Mouse (Mus musculus): ENCODE measurements around the gene B3gnt2. TPM values are rescaled to one million over a fixed set of nuclear protein-coding genes. Genes with fewer than 3 reads are reported as not detected.
A peak's percentile ranks its signal among the peaks of the same experiment; 100 is the strongest.

Gene B3gnt2
- polyA plus RNA-seq, 1 experiment from 2014 or later = 7.9 TPM

DNA sequence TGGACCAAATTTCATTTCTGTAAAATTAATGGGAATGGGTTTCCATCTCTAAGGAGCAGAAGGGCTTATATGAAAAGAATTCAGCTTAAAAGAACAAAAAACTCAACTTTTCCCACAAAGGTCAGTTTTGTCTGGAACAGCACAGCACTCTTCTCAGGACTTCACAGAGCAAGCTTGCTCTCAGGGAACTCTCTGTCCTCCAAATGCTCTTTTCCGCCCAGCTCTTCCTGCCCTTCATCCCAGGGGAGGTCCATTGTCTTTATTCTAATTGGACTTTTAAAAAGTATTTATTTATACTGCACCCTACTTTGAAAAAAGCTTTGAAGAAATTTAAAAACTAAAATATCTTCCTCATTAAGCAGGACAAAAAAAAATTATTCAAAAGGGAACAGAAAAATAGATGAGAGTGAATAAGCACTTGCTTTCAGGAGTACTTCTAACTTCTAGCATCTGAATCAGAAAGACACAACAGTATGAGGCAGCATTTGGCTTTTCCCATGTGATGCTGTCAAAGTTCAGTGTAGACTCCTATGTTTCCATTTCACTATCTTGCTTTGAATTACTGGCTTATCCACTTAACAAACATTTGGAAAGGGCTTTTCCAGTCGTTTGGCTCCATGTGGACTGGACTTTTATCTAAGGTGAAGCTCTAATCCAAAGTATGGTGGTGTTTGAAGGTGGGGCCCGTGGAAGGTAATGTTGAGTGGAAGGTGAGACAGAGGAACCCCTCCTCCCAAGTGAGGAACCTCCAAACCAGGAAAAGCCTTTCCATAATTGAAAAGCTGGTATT lies 19.8 kb upstream of the B3gnt2 start:
- Histone ChIP-seq H3K4me3 (ENCODE audit: control insufficient read depth in 1 of 2, insufficient read depth in 1 of 2, low read depth in 1 of 2, low read length in 2 of 2) (no peak overlapping the region), H3K9me3 (ENCODE audit: control insufficient read depth, low read length) (no peaks in the 10 kb centered on the region), H3K36me3 (ENCODE audit: control insufficient read depth, insufficient read depth, low read length) (no peaks in the 10 kb centered on the region), H3K27ac (replicated peaks in 1 of 2; ENCODE audit: control insufficient read depth in 1 of 2, insufficient read depth in 1 of 2, low read depth in 2 of 2, low read length in 2 of 2) (no peak overlapping the region), H3K4me2 (ENCODE audit: low read length) (no peak overlapping the region), H3K4me1 (ENCODE audit: control insufficient read depth in 2 of 2, insufficient read depth in 2 of 2, low read length in 2 of 2) (no peaks in the 10 kb centered on the region), H3K27me3 (ENCODE audit: control insufficient read depth, insufficient read depth, low read length) (no peaks in the 10 kb centered on the region), H3K9ac (ENCODE audit: low read length) (no peak overlapping the region)
- WGBS = 52% methylated on average over 3 of the region's 3 CpGs
- no peak for ATAC-seq (ENCODE audit: insufficient number of reproducible peaks, insufficient read depth, low FRiP score, low read depth)

DNA sequence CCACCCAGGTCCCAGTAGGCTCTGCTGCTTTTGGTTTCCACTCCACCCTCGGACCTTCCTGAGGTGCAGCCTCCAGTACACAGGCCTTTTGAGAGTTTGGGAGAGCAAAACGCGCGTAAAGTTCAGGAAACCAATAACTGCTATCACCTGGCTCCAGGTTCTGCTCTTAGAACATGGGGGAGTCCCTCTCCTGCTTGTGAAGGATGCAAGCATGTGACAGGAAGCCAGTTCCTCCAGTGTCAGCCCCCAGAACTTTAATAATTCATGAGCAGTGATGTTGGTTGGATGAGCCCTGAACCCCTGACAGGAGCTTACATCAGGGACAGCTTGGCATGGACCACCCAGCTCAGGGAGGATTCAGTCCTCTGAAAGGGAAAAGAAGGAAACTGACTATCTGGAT lies 18.9 kb upstream of the B3gnt2 start:
- no peak overlapping the region for H3K9ac ChIP-seq (ENCODE audit: low read length)
- H3K4me2 ChIP-seq (ENCODE audit: low read length) = no peak overlapping the region
- no peak for ATAC-seq (ENCODE audit: insufficient number of reproducible peaks, insufficient read depth, low FRiP score, low read depth)
- H3K4me3 ChIP-seq (ENCODE audit: control insufficient read depth in 1 of 2, insufficient read depth in 1 of 2, low read depth in 1 of 2, low read length in 2 of 2) = no peak overlapping the region
- H3K9me3 ChIP-seq (ENCODE audit: control insufficient read depth, low read length) = no peaks in the 10 kb centered on the region
- no peak overlapping the region for H3K27ac ChIP-seq (replicated peaks in 1 of 2; ENCODE audit: control insufficient read depth in 1 of 2, insufficient read depth in 1 of 2, low read depth in 2 of 2, low read length in 2 of 2)
- no peaks in the 10 kb centered on the region for H3K36me3 ChIP-seq (ENCODE audit: control insufficient read depth, insufficient read depth, low read length)
- H3K27me3 ChIP-seq (ENCODE audit: control insufficient read depth, insufficient read depth, low read length) = no peaks in the 10 kb centered on the region
- WGBS = 80% methylated on average over 4 of the region's 4 CpGs
- H3K4me1 ChIP-seq (ENCODE audit: control insufficient read depth in 2 of 2, insufficient read depth in 2 of 2, low read length in 2 of 2) = no peaks in the 10 kb centered on the region

DNA sequence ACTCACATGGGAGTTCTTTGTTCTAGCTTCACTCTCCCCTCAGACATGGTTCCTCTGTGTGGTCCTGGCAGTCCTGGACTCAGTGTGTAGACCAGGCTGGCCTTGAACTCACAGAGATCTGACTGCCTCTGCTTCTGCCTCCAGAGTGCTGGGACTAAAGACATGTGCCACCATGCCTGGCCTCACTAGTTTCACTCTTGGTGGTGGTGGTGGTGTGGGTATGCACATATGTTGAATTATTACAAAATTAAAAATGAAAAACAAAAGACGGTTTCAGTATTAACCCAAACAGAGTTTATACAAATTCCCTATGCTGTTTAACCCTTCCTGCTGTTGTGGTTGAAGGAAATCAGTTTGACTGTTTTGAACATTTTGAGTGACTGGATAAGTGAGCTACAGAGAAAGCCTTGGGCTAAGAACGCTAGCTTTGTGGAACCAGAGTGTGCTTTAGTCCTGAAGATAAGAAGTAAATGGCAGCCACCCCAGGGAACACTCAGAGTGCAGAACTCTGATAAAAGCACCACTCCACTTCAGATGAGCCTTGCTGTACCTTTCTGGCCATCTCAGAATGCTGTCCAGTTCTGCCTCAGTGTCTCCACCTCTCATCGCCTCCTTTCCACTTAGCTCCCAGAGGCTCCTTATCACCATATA lies 16.0 kb upstream of the B3gnt2 start:
- WGBS = 56% methylated on average over 3 of the region's 3 CpGs
- ATAC-seq (ENCODE audit: insufficient number of reproducible peaks, insufficient read depth, low FRiP score, low read depth) = no peak
- Histone ChIP-seq H3K4me3 (ENCODE audit: control insufficient read depth in 1 of 2, insufficient read depth in 1 of 2, low read depth in 1 of 2, low read length in 2 of 2) (no peak overlapping the region), H3K36me3 (ENCODE audit: control insufficient read depth, insufficient read depth, low read length) (no peaks in the 10 kb centered on the region), H3K4me1 (ENCODE audit: control insufficient read depth in 2 of 2, insufficient read depth in 2 of 2, low read length in 2 of 2) (peaks cover 0 to 4% of the 10 kb centered on the region in 2 experiments; a peak in 2 of 4 replicates), H3K9me3 (ENCODE audit: control insufficient read depth, low read length) (no peaks in the 10 kb centered on the region), H3K27ac (replicated peaks in 1 of 2; ENCODE audit: control insufficient read depth in 1 of 2, insufficient read depth in 1 of 2, low read depth in 2 of 2, low read length in 2 of 2) (no peak overlapping the region), H3K4me2 (ENCODE audit: low read length) (no peak overlapping the region), H3K27me3 (ENCODE audit: control insufficient read depth, insufficient read depth, low read length) (no peaks in the 10 kb centered on the region), H3K9ac (ENCODE audit: low read length) (no peak overlapping the region)

DNA sequence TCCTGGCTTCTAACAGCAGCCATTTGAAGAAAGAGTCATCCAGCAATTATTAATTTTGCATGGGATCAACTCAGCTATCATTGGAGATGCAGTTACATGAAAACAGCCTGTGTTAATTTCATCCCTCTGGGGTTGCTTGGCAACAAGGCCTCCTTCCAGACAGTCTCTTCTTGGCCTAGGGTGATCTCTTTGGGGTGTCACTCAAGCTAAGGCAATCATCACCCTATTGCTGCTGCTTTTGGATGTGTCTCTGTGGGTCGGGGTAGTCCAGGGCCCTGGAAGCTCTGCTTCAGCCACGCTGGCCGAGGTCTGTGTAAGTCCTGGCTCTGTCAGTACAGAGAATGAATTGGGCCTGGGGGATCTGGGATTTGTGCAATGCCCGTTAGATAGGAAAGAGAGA lies 14.5 kb upstream of the B3gnt2 start:
- Histone ChIP-seq H3K4me2 (ENCODE audit: low read length) (no peak overlapping the region), H3K27ac (replicated peaks in 1 of 2; ENCODE audit: control insufficient read depth in 1 of 2, insufficient read depth in 1 of 2, low read depth in 2 of 2, low read length in 2 of 2) (no peak overlapping the region), H3K27me3 (ENCODE audit: control insufficient read depth, insufficient read depth, low read length) (no peaks in the 10 kb centered on the region), H3K4me3 (ENCODE audit: control insufficient read depth in 1 of 2, insufficient read depth in 1 of 2, low read depth in 1 of 2, low read length in 2 of 2) (no peak overlapping the region), H3K36me3 (ENCODE audit: control insufficient read depth, insufficient read depth, low read length) (no peaks in the 10 kb centered on the region), H3K9ac (ENCODE audit: low read length) (no peak overlapping the region), H3K4me1 (ENCODE audit: control insufficient read depth in 2 of 2, insufficient read depth in 2 of 2, low read length in 2 of 2) (peaks cover 0 to 4% of the 10 kb centered on the region in 2 experiments; a peak in 2 of 4 replicates), H3K9me3 (ENCODE audit: control insufficient read depth, low read length) (no peaks in the 10 kb centered on the region)
- ATAC-seq (ENCODE audit: insufficient number of reproducible peaks, insufficient read depth, low FRiP score, low read depth) = no peak
- 74% methylated on average over 4 of the region's 4 CpGs for WGBS

DNA sequence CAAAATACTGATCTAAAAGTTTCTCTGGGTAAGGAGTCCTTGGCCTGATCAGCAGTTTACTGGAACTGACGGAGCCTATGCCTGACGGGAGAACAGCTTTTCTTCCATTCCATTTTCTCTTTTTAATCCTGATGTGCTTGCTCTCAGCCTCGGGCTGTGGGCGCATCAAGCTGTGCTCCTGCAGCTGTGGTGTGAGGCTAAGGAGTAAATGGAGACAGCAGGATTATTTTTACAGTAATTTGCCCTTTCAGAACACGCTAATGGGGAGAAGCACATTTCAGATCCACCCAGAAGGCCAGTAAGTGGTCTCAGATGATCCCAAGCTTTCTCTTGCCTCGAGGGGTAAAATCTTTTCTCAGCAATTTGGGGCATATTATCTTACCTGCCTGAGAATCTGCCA lies 14.0 kb upstream of the B3gnt2 start:
- WGBS = 72% methylated on average over 6 of the region's 6 CpGs
- Histone ChIP-seq H3K4me2 (ENCODE audit: low read length) (no peak overlapping the region), H3K9me3 (ENCODE audit: control insufficient read depth, low read length) (no peaks in the 10 kb centered on the region), H3K4me1 (ENCODE audit: control insufficient read depth in 2 of 2, insufficient read depth in 2 of 2, low read length in 2 of 2) (peaks cover 0 to 4% of the 10 kb centered on the region in 2 experiments; a peak in 2 of 4 replicates), H3K36me3 (ENCODE audit: control insufficient read depth, insufficient read depth, low read length) (no peaks in the 10 kb centered on the region), H3K27me3 (ENCODE audit: control insufficient read depth, insufficient read depth, low read length) (no peaks in the 10 kb centered on the region), H3K27ac (replicated peaks in 1 of 2; ENCODE audit: control insufficient read depth in 1 of 2, insufficient read depth in 1 of 2, low read depth in 2 of 2, low read length in 2 of 2) (no peak overlapping the region), H3K4me3 (ENCODE audit: control insufficient read depth in 1 of 2, insufficient read depth in 1 of 2, low read depth in 1 of 2, low read length in 2 of 2) (no peak overlapping the region), H3K9ac (ENCODE audit: low read length) (no peak overlapping the region)
- no peak for ATAC-seq (ENCODE audit: insufficient number of reproducible peaks, insufficient read depth, low FRiP score, low read depth)

DNA sequence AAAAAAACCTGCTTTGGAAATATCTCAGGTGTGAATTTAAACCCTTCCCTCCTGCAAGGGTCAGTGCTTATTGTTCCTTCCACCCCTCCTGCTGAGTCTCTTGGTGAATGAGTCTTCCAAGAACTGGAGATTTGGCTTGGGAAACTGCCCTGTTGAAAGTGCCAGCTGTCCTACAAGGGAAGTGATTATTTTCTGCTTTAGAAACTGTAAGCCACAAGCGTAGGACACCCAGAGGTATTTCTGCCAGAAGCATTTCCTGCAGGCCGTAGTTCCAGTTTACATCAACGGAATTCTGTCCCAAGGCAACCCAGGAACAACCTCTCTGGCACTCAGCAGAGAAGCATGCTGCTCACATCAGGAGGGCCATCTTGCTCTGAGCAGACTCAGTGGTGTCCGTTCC lies 12.6 kb upstream of the B3gnt2 start:
- Histone ChIP-seq H3K36me3 (ENCODE audit: control insufficient read depth, insufficient read depth, low read length) (no peaks in the 10 kb centered on the region), H3K27me3 (ENCODE audit: control insufficient read depth, insufficient read depth, low read length) (no peaks in the 10 kb centered on the region), H3K4me1 (ENCODE audit: control insufficient read depth in 2 of 2, insufficient read depth in 2 of 2, low read length in 2 of 2) (peaks cover 0 to 4% of the 10 kb centered on the region in 2 experiments; a peak in 2 of 4 replicates), H3K4me2 (ENCODE audit: low read length) (no peak overlapping the region), H3K9me3 (ENCODE audit: control insufficient read depth, low read length) (no peaks in the 10 kb centered on the region), H3K9ac (ENCODE audit: low read length) (no peak overlapping the region), H3K27ac (replicated peaks in 1 of 2; ENCODE audit: control insufficient read depth in 1 of 2, insufficient read depth in 1 of 2, low read depth in 2 of 2, low read length in 2 of 2) (peak overlapping the region in 1 of 2 experiments; percentile 42; a peak in 1 of 4 replicates), H3K4me3 (ENCODE audit: control insufficient read depth in 1 of 2, insufficient read depth in 1 of 2, low read depth in 1 of 2, low read length in 2 of 2) (no peak overlapping the region)
- 54% methylated on average over 4 of the region's 4 CpGs for WGBS
- no peak for ATAC-seq (ENCODE audit: insufficient number of reproducible peaks, insufficient read depth, low FRiP score, low read depth)

DNA sequence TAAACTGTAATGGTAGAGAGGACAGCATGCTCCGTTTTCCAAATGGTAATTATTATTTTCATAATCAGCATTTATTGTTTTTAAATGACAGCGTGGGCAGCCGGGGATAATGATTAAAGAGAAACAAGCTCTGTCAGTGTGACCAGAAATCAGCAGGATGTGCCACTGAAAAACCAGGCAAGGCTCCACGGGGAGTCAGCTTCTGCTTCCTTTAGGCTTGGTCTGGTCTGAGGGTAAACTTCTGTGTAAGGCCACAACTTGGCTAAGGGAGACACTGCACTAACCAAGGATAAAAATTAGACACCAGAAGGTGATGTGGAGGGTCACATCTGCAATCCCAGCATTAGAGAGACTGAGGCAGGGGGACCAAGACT lies 11.5 kb upstream of the B3gnt2 start:
- H3K27ac ChIP-seq (replicated peaks in 1 of 2; ENCODE audit: control insufficient read depth in 1 of 2, insufficient read depth in 1 of 2, low read depth in 2 of 2, low read length in 2 of 2) = peak overlapping the region; percentile 57 to 78
- no peak overlapping the region; the same call in 1 of the 2 replicates for H3K9ac ChIP-seq (ENCODE audit: low read length)
- peaks cover 0 to 4% of the 10 kb centered on the region in 2 experiments; a peak in 2 of 4 replicates for H3K4me1 ChIP-seq (ENCODE audit: control insufficient read depth in 2 of 2, insufficient read depth in 2 of 2, low read length in 2 of 2)
- H3K9me3 ChIP-seq (ENCODE audit: control insufficient read depth, low read length) = no peaks in the 10 kb centered on the region
- 49% methylated on average over 4 of the region's 4 CpGs for WGBS
- no peaks in the 10 kb centered on the region for H3K36me3 ChIP-seq (ENCODE audit: control insufficient read depth, insufficient read depth, low read length)
- H3K4me2 ChIP-seq (ENCODE audit: low read length) = peak overlapping the region; percentile 38
- ATAC-seq (ENCODE audit: insufficient number of reproducible peaks, insufficient read depth, low FRiP score, low read depth) = no peak
- H3K4me3 ChIP-seq (ENCODE audit: control insufficient read depth in 1 of 2, insufficient read depth in 1 of 2, low read depth in 1 of 2, low read length in 2 of 2) = no peak overlapping the region; a peak in 1 of 4 replicates
- no peaks in the 10 kb centered on the region for H3K27me3 ChIP-seq (ENCODE audit: control insufficient read depth, insufficient read depth, low read length)

Measured in heart, embryonic 14.5 days (tissue).